Mouse (Mus musculus) layer of hippocampus, adult 2 months (tissue): ENCODE measurements around the gene Gria4. TPM values are rescaled to one million over a fixed set of nuclear protein-coding genes. Genes with fewer than 3 reads are reported as not detected.
A peak's percentile ranks its signal among the peaks of the same experiment; 100 is the strongest.

Source experiments
- DNase-seq, 2 experiments: peaks; one replicate each; pipeline ENCODE4 v3.0.0; 2022; ENCODE audit warnings: low spot score in 2 of 2
- H3K27ac ChIP-seq: fragments of 200-600 bp; 2 replicates; pipeline ENCODE4 v1.8.1; 2022
- H3K4me3 ChIP-seq: fragments of 200-600 bp; 2 replicates; pipeline ENCODE4 v1.8.1; 2022; ENCODE audit warnings: mild to moderate bottlenecking
- CTCF ChIP-seq: fragments of 200-600 bp; conservative IDR thresholded peaks from 2 replicates; pipeline ENCODE4 v1.8.1; 2022; ENCODE audit warnings: antibody characterized with exemption, mild to moderate bottlenecking, moderate library complexity
- microRNA-seq, 2 experiments: library from miRNA; unstranded; fragments of <30 nt; microRNA quantifications; one replicate each; pipeline ENCODE4 v1.2.0; 2021
- total RNA-seq, 2 experiments: library from RNA; stranded (reverse); gene quantifications; 2 replicates each; pipeline ENCODE4 v1.2.3; 2021

Gria4 gene
- total RNA-seq, 2 experiments from 2014 or later: 53.9 TPM

- peak overlapping the region; percentile 96 for H3K4me3 ChIP-seq
- H3K27ac ChIP-seq: peak overlapping the region; percentile 82
- no peak for DNase-seq
- TF ChIP-seq CTCF: no peak
Observed at GRCm38 (mm10) chr9:4376640-4377120, 419.4 kb downstream of the Gria4 start.

- peak; percentile 98 to 100 for DNase-seq
- Histone ChIP-seq H3K27ac (peak within 1 kb of the TSS; percentile 99), H3K4me3 (peak within 1 kb of the TSS; percentile 96)
- peak; percentile 37 for TF ChIP-seq CTCF
Observed at GRCm38 (mm10) chr9:4375828-4376639, 420.0 kb downstream of the Gria4 start, which contains the start of gene Msantd4. TSS of gene Msantd4 (plus strand) at chr9:4376562.

Small RNA genes within 50 kb of the gene (microRNA-seq; reads per million reads assigned to microRNA genes)
- 0 reads per million in 2 experiments for gene Gm23811
- gene Gm23992: 0 reads per million in 2 experiments
